Mouse (Mus musculus): ENCODE measurements around the gene Gtf2i.

The Gtf2i gene

DNA sequence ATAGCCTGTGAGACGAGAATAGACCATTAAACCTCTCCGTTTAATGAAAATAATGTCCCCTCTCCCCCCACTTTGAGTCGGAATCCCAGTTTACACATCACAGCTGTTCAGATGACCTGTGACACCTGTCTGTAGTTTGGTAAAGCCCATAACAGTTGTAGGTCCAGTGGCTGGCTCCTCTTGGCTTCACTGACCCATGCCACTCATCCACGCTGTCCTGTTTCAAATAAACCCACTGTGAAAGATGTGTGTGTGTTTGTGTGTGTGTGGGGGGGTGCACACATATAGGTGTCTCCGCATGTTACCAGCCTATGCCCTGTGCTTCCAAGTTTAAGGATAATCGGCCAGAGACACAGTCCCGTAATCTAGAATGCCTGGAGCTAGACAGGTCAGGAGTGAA, 96.7 kb downstream of the Gtf2i start:
- CTCF ChIA-PET, result interaction anchor here (1.2 kb wide), 1 partner anchor 13 kb away, joined by 3 read pairs; no protein-coding TSS in a partner anchor

- CTCF ChIA-PET, result interaction anchor here (0.6 kb wide), 1 partner anchor 9 kb away, joined by 3 read pairs; no protein-coding TSS in a partner anchor
Observed at GRCm38 (mm10) chr5:134214021-134214806, 100.3 kb downstream of the Gtf2i start.

GRCm38 (mm10) chr5:134209931-134210554, 104.5 kb downstream of the Gtf2i start:
- CTCF ChIA-PET, result no interaction called here

DNA sequence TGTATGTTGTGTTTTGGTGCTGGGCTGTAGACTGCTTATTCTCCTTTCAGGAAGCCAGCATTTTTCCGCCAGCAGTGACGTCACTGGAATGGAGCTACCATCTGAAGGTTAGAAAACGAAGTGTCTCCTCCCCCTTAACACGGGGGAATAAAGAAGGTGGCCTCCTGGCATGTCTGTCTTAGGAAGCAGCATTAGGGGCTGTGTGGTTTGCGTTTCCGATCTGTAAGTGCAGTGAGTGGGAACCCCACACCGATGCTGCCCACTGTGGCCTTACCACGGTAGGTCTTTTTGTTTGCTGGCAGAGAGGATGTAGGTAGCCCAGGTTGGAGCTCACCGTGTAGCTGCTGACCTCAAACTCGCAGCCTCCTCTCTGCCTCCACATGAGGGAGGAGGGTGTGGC, 107.8 kb downstream of the Gtf2i start:
- CTCF ChIA-PET, result no interaction called here

DNA sequence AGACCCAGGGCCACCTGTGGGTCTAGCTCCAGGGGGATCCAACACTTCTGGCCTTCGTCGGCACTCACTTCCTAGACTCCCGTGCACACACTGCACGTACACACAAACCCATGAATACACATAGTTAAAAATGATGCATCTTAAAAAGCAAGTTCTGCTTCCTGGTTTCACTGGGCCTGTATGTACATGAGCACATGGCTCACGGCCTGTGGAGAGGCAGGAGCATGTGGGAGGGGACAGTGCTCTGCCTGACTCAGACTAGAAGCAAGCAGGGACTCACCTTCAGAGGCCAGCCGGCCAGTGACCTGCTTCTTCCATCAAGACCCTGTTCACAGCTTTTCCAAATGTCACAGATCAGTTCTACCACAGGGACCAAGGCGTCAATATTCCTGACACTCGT, 120.9 kb downstream of the Gtf2i start:
- CTCF ChIA-PET, result no interaction called here

DNA sequence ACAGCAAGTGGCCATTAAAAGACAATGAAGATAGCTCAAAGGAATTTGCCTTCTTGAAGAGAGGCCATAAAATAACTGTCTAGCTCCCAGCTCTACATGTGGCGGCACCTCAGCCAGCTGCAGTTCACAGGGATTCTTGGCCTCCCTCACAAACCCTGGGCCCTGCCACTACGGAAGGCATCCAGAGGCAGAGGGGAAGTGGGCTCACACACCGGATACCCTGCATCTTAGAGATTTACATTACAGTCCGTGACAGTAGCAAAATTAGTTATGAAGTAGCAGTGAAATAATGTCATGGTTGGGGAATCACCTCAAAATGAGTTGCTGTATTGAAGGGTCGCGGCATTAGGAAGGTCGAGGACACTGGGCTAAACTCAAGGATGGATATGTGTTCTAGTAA, 126.0 kb downstream of the Gtf2i start:
- CTCF ChIA-PET, result interaction anchor here (0.7 kb wide), 2 partner anchors 34 to 56 kb away, joined by 4 to 6 read pairs; no protein-coding TSS in a partner anchor
